31 mouse cellular contexts compared by ENCODE assay signal in the genomic region with DNA sequence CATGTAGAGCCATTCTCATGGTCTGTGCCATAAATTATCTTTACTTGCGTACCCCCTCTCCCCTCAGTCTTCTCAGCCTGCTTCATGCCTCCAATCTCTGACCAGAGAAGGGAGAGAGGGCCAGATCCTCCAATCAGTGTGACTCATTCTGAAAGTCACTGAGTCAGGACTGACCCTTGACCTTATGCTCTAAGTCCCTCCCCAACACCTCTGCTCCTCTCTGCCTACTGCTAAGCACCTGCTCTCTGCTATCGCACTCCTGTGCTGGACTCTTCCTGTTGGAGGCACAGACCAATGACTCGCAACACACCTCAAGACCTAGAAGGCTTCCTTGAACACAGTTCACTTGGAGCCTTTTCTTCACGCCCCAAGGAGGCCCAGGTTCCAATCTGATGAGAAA.
DNase-seq lines count a peak whose midpoint lies in the region; ATAC-seq and TF ChIP-seq lines count a peak whose summit lies in the region.
"Had no signal": no experiment of that assay in that cellular context is flagged by ENCODE, and none has a peak within 500 bp of the region (broad histone marks: within the 10 kb centered on the region; RNA-seq: fewer than 3 reads in every experiment).

No protein-coding gene starts in this region.

- no peak overlapping the region for H3K4me3 ChIP-seq in heart, embryonic 11.5 days (ENCODE audit: low read depth, low read length)
- H3K4me3 ChIP-seq in midbrain, embryonic 11.5 days (ENCODE audit: low read depth, low read length): no peak overlapping the region
- no peak overlapping the region for H3K4me3 ChIP-seq in midbrain, postnatal 0 days (ENCODE audit: low read depth, low read length)
- H3K4me3 ChIP-seq in intestine, embryonic 16.5 days (ENCODE audit: low read length): no peak overlapping the region
- H3K4me3 ChIP-seq: erythroblast, embryonic 14.5 days; forebrain, embryonic 12.5 days; heart, embryonic 15.5 days; limb, embryonic 10.5 days; limb, embryonic 15.5 days; liver, embryonic 13.5 days; megakaryocyte, embryonic 14.5 days; midbrain, embryonic 13.5 days; stomach, embryonic 15.5 days had no signal

- no peak for TF ChIP-seq CTCF in midbrain, postnatal 0 days (IDR thresholded peaks at IDR 0.05)

- no peaks in the 10 kb centered on the region for H3K4me1 ChIP-seq in heart, embryonic 11.5 days (ENCODE audit: control insufficient read depth, insufficient read depth, low read length)
- H3K4me1 ChIP-seq in midbrain, embryonic 11.5 days (ENCODE audit: control insufficient read depth, insufficient read depth, low read length): no peaks in the 10 kb centered on the region
- no peaks in the 10 kb centered on the region for H3K4me1 ChIP-seq in midbrain, postnatal 0 days (ENCODE audit: insufficient read depth, low read length)
- H3K4me1 ChIP-seq in intestine, embryonic 16.5 days (ENCODE audit: control insufficient read depth, insufficient read depth, low read length): no peaks in the 10 kb centered on the region
- H3K4me1 ChIP-seq: forebrain, embryonic 12.5 days; heart, embryonic 15.5 days; limb, embryonic 10.5 days; limb, embryonic 15.5 days; liver, embryonic 13.5 days; megakaryocyte, embryonic 14.5 days; midbrain, embryonic 13.5 days; stomach, embryonic 15.5 days had no signal

- no peaks in the 10 kb centered on the region for H3K36me3 ChIP-seq in heart, embryonic 11.5 days (ENCODE audit: control insufficient read depth, insufficient read depth, low read length)
- no peaks in the 10 kb centered on the region for H3K36me3 ChIP-seq in midbrain, embryonic 11.5 days (ENCODE audit: control insufficient read depth, insufficient read depth, low read length)
- H3K36me3 ChIP-seq in midbrain, postnatal 0 days (ENCODE audit: insufficient read depth, low read length): peaks cover 4% of the 10 kb centered on the region; the same call in 1 of the 2 replicates
- peaks cover 3% of the 10 kb centered on the region; the same call in 1 of the 2 replicates for H3K36me3 ChIP-seq in intestine, embryonic 16.5 days (ENCODE audit: control insufficient read depth, insufficient read depth, low read length)
- H3K36me3 ChIP-seq: forebrain, embryonic 12.5 days; heart, embryonic 15.5 days; limb, embryonic 10.5 days; liver, embryonic 13.5 days; midbrain, embryonic 13.5 days; stomach, embryonic 15.5 days had no signal

- DNase-seq in heart, adult 11 months: peak; percentile 86
- peak; percentile 19 for DNase-seq in midbrain, embryonic 11.5 days (ENCODE audit: low spot score, missing footprints)
- no peak for DNase-seq in midbrain, postnatal 0 days (ENCODE audit: low spot score)
- DNase-seq in yolk sac, embryonic 10.5 days (ENCODE audit: low spot score): peak; percentile 45
- no peak for DNase-seq in urinary bladder, postnatal 14 days (ENCODE audit: low spot score)
- no peak for DNase-seq in right cerebral cortex, adult 2 months (ENCODE audit: low spot score in 2 of 2)
- DNase-seq: adrenal gland, postnatal 36 days; cerebellum, adult 8-10 months; gastrocnemius, postnatal 14 days; kidney, adult 9 months; kidney, postnatal 25 days; liver, embryonic 13.5 days; lung, adult 18-20 months; lung, postnatal 4 days; right cerebral cortex, postnatal 14 days; thymus, adult 18-20 months; thymus, postnatal 25 days had no signal

- H3K27me3 ChIP-seq in heart, embryonic 11.5 days (ENCODE audit: control insufficient read depth, insufficient read depth, low read length): no peaks in the 10 kb centered on the region
- no peaks in the 10 kb centered on the region for H3K27me3 ChIP-seq in midbrain, embryonic 11.5 days (ENCODE audit: control insufficient read depth, insufficient read depth, low read length)
- no peaks in the 10 kb centered on the region for H3K27me3 ChIP-seq in midbrain, postnatal 0 days (ENCODE audit: insufficient read depth, low read length)
- H3K27me3 ChIP-seq in intestine, embryonic 16.5 days (replicated peaks; ENCODE audit: control insufficient read depth, insufficient read depth, low read length): no peaks in the 10 kb centered on the region
- H3K27me3 ChIP-seq: forebrain, embryonic 12.5 days; heart, embryonic 15.5 days; limb, embryonic 15.5 days; liver, embryonic 13.5 days; megakaryocyte, embryonic 14.5 days; midbrain, embryonic 13.5 days; stomach, embryonic 15.5 days had no signal

- H3K9me3 ChIP-seq in heart, embryonic 11.5 days (replicated peaks; ENCODE audit: control insufficient read depth, low read length): no peaks in the 10 kb centered on the region
- H3K9me3 ChIP-seq in midbrain, embryonic 11.5 days (ENCODE audit: control insufficient read depth, low read length): no peaks in the 10 kb centered on the region
- H3K9me3 ChIP-seq in midbrain, postnatal 0 days (ENCODE audit: low read length): no peaks in the 10 kb centered on the region
- H3K9me3 ChIP-seq in intestine, embryonic 16.5 days (ENCODE audit: control insufficient read depth, low read length): no peaks in the 10 kb centered on the region
- H3K9me3 ChIP-seq: forebrain, embryonic 12.5 days; heart, embryonic 15.5 days; limb, embryonic 10.5 days; limb, embryonic 15.5 days; liver, embryonic 13.5 days; midbrain, embryonic 13.5 days; stomach, embryonic 15.5 days had no signal

- WGBS in heart, embryonic 11.5 days (ENCODE audit: insufficient replicate concordance): 82% methylated on average over 4 of the region's 4 CpGs
- 97% methylated on average over 4 of the region's 4 CpGs for WGBS in midbrain, embryonic 11.5 days
- WGBS in midbrain, postnatal 0 days: 90% methylated on average over 4 of the region's 4 CpGs
- WGBS in intestine, embryonic 16.5 days: 85% methylated on average over 4 of the region's 4 CpGs

- no peak overlapping the region for H3K9ac ChIP-seq in heart, embryonic 11.5 days (ENCODE audit: low read depth, low read length)
- H3K9ac ChIP-seq in midbrain, embryonic 11.5 days (ENCODE audit: low read length): no peak overlapping the region
- H3K9ac ChIP-seq in midbrain, postnatal 0 days (replicated peaks; ENCODE audit: low read length, poor library complexity, severe bottlenecking): no peak overlapping the region
- H3K9ac ChIP-seq in intestine, embryonic 16.5 days (ENCODE audit: low read depth, low read length): no peak overlapping the region
- H3K9ac ChIP-seq: forebrain, embryonic 12.5 days; forebrain, postnatal 0 days; heart, embryonic 15.5 days; limb, embryonic 15.5 days; liver, embryonic 13.5 days; midbrain, embryonic 13.5 days; stomach, embryonic 15.5 days had no signal

- no peak for ATAC-seq in heart, embryonic 11.5 days (replicated peaks; ENCODE audit: insufficient number of reproducible peaks, low FRiP score, low TSS enrichment)
- ATAC-seq in midbrain, embryonic 11.5 days (ENCODE audit: low FRiP score): no peak
- ATAC-seq in midbrain, postnatal 0 days (ENCODE audit: low FRiP score): no peak
- peak; percentile 80 for ATAC-seq in intestine, embryonic 16.5 days
- ATAC-seq: CD4-positive, CD25-positive, alpha-beta regulatory T cell, adult 4 months; hindbrain, embryonic 16.5 days; lung, postnatal 0 days; midbrain, embryonic 13.5 days had no signal

- no peak overlapping the region for H3K4me2 ChIP-seq in heart, embryonic 11.5 days
- no peak overlapping the region for H3K4me2 ChIP-seq in midbrain, embryonic 11.5 days
- H3K4me2 ChIP-seq in midbrain, postnatal 0 days (ENCODE audit: low read depth, low read length, poor library complexity, severe bottlenecking): no peak overlapping the region
- no peak overlapping the region for H3K4me2 ChIP-seq in intestine, embryonic 16.5 days (ENCODE audit: low read depth, low read length)
- H3K4me2 ChIP-seq: forebrain, embryonic 12.5 days; heart, embryonic 15.5 days; limb, embryonic 15.5 days; liver, embryonic 13.5 days; midbrain, embryonic 13.5 days; stomach, embryonic 15.5 days had no signal

- H3K27ac ChIP-seq in heart, embryonic 11.5 days (ENCODE audit: low read depth, low read length): no peak overlapping the region
- H3K27ac ChIP-seq in midbrain, embryonic 11.5 days (ENCODE audit: low read depth, low read length): no peak overlapping the region
- no peak overlapping the region for H3K27ac ChIP-seq in midbrain, postnatal 0 days (ENCODE audit: low read depth, low read length)
- H3K27ac ChIP-seq in intestine, embryonic 16.5 days (ENCODE audit: low read length): no peak overlapping the region; the same call in 1 of the 2 replicates
- H3K27ac ChIP-seq: forebrain, embryonic 12.5 days; heart, embryonic 15.5 days; limb, embryonic 10.5 days; limb, embryonic 15.5 days; liver, embryonic 13.5 days; midbrain, embryonic 13.5 days; stomach, embryonic 15.5 days had no signal

Comparison
In these comparisons a context has a peak if more than half of its experiments do, and no peak if none do; other contexts are left out.
1. DNase-seq: peak in heart, adult 11 months (single experiment), midbrain, embryonic 11.5 days (single experiment) and yolk sac, embryonic 10.5 days (single experiment); none in midbrain, postnatal 0 days (single experiment), urinary bladder, postnatal 14 days (single experiment) and right cerebral cortex, adult 2 months (0 of 2).